Mouse (Mus musculus): ENCODE measurements at regions not wholly inside any gene's neighbourhood (a gene's known extent, or its start where the extent isn't known, plus 50 kb on each side); places are given as distances from the start of the nearest gene placed in this dataset.
A peak's percentile ranks its signal among the peaks of the same experiment; 100 is the strongest.

DNA sequence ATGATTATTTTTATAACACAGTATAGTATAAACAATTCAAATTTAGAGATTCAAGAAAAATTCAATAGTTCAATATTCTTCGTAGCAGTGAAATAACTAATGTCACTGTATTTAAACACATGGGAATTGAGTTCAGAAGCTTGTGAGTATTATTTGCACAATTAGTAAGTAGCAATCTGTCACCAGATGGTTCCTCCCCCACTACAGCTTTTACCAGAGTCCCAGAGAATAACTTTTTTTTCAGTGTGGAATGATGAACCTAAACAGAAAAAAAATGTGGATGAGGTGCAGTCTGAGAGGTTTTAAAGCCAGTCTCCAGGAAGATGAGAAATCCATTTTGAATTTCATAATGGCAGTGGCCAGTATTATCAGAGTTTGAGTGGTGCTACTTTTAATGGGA lies 414.9 kb upstream of the C9orf72 start:
- Histone ChIP-seq H3K27ac (no peak overlapping the region), H3K27me3 (ENCODE audit: insufficient read depth, low read length) (no peaks in the 10 kb centered on the region), H3K4me2 (ENCODE audit: low read length) (no peak overlapping the region), H3K36me3 (ENCODE audit: insufficient read depth, low read length) (no peaks in the 10 kb centered on the region), H3K9ac (ENCODE audit: low read depth, low read length) (no peak overlapping the region), H3K4me3 (replicated peaks; ENCODE audit: low read depth, low read length) (no peak overlapping the region), H3K9me3 (replicated peaks; ENCODE audit: low read length) (no peaks in the 10 kb centered on the region), H3K4me1 (replicated peaks; ENCODE audit: insufficient read depth, low read length) (no peaks in the 10 kb centered on the region)
- DNase-seq (ENCODE audit: low spot score): no peak
- no peak for ATAC-seq (replicated peaks; ENCODE audit: low FRiP score, low read depth)
- no peak for TF ChIP-seq CTCF (IDR thresholded peaks at IDR 0.05; ENCODE audit: low read depth)
- WGBS: 75% methylated on average over 1 of the region's 1 CpGs

DNA sequence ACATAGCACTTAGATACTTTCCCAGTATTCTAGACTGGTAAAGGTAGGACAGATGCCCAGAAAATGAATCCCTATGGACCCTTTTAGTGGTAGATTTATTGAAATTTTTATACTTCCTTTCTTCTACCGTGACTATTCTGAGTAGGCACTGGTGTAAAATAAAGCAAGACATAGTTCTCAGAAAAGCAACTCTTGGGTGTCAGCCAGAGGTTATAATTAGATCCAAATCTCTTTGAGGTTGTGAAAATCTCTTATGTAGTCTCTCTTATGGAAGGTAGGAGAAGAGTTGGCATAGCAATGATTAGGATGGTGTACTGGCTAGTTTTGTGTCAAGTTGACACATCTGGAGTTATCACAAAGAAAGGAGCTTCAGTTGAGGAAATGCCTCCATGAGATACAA lies 380.2 kb upstream of the C9orf72 start:
- ATAC-seq (replicated peaks; ENCODE audit: low FRiP score, low read depth) (no peak), DNase-seq (ENCODE audit: low spot score) (no peak)
- no peak for TF ChIP-seq CTCF (IDR thresholded peaks at IDR 0.05; ENCODE audit: low read depth)
- Histone ChIP-seq H3K27ac (no peak overlapping the region), H3K9me3 (replicated peaks; ENCODE audit: low read length) (no peaks in the 10 kb centered on the region), H3K36me3 (ENCODE audit: insufficient read depth, low read length) (no peaks in the 10 kb centered on the region), H3K4me1 (replicated peaks; ENCODE audit: insufficient read depth, low read length) (no peaks in the 10 kb centered on the region), H3K27me3 (ENCODE audit: insufficient read depth, low read length) (no peaks in the 10 kb centered on the region), H3K4me3 (replicated peaks; ENCODE audit: low read depth, low read length) (no peak overlapping the region), H3K4me2 (ENCODE audit: low read length) (no peak overlapping the region), H3K9ac (ENCODE audit: low read depth, low read length) (no peak overlapping the region)
- WGBS: 60% methylated on average over 1 of the region's 1 CpGs

DNA sequence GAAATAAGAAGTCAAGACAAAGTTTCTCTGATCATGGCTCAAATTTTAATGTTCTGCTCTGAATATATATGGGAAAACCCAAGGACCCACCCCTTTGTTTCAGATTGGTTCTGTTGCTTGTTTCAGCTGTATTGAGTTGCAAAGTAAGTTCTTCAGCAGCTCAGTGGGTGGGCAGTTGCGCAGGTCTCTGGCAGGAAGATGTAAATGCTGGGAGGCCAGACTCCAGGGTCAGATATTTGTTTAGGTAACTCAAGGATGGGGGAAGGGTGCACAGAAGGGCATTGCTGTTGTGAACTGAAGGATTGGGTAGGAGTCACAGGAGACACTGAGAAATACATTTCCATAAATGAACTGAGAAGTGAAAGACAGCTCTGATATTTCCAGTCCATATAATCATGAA lies 352.1 kb upstream of the C9orf72 start:
- Histone ChIP-seq H3K9me3 (replicated peaks; ENCODE audit: low read length) (no peaks in the 10 kb centered on the region), H3K27ac (no peak overlapping the region), H3K4me3 (replicated peaks; ENCODE audit: low read depth, low read length) (no peak overlapping the region), H3K4me2 (ENCODE audit: low read length) (no peak overlapping the region), H3K9ac (ENCODE audit: low read depth, low read length) (no peak overlapping the region), H3K36me3 (ENCODE audit: insufficient read depth, low read length) (no peaks in the 10 kb centered on the region), H3K4me1 (replicated peaks; ENCODE audit: insufficient read depth, low read length) (no peaks in the 10 kb centered on the region), H3K27me3 (ENCODE audit: insufficient read depth, low read length) (no peaks in the 10 kb centered on the region)
- no peak for TF ChIP-seq CTCF (IDR thresholded peaks at IDR 0.05; ENCODE audit: low read depth)
- DNase-seq (ENCODE audit: low spot score) (no peak), ATAC-seq (replicated peaks; ENCODE audit: low FRiP score, low read depth) (no peak)
- WGBS: 76% methylated on average over 1 of the region's 1 CpGs

DNA sequence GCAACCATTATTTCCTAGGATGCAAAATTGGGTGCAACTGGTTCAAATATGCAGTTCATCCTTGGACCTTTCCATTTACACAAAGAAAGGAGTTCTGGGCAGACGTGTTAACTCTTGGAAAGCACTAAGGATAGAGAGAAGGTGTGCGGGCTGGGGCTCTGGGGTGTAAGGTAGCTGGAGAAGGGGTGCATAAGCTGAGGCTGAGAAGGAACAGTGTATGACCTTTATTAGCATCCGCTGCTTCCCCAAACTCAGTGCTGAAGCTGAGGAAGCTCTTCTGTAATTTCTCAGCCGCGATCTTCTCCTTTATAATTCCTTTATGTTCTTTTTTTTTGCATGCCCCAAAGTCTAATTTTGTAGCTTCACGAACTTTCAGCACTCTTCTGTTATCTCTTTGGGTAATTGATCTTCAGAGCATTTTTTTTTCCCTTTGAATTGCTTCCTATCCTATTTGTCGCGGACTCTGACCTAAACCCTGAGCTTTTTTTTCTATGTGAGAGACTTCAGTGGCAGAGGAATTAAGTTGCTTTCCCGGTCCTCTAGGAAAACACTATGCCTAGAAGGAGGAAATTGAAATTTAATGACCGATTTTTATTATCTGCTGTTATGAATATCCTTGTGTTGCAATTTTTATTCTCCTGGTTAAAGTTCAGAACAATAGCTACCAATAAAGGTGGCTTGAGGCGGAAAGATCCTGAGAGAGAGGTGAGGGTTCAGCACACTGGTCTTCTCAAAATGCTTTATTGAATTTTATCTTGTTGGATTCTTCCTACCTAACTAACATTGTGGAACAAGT lies 349.4 kb upstream of the C9orf72 start:
- no peak for ATAC-seq (replicated peaks; ENCODE audit: low FRiP score, low read depth)
- WGBS: 71% methylated on average over 11 of the region's 11 CpGs
- no peak for TF ChIP-seq CTCF (IDR thresholded peaks at IDR 0.05; ENCODE audit: low read depth)

DNA sequence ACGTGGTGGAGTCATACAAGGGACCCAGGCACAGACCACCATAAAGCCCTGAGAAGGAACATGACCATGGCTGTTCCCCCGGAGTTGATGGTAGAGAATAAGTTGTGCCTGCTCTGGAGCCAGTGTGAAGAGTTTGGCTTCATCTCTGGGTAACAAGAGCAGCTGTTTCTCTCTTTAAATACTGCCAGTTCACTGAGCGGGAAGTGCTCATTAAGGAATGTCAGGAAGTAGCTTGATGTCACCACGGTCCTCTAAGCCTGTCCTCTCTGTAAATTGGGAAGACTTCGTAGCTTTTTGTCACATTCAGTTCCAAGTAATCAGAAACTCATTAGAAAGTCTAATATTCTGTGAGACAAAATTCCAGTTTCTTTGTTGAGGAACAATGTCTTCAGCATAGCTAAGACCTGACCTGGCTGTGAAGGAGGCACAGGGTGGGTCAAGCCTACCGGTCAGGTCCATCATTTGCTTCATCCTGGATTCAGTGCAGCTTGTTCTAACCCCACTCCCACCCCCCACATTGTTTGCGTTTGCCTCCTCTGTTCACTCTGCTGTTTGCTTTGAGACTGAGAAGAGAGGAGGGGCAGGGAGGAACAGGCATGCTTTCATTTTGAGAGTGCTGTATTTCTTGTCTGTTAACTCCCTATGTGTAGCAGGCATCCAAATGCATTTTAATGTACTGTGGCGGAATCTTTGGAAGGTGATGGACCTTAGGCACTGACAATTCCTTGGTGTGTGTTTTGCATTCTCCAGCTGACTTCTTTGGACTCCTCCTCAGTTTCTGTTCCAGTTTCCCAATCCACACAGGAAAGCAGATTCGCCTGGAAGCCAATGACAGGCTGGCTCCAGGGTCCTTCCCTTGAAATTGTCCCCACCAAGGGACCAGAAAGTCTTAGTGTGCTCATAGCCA lies 345.8 kb upstream of the C9orf72 start:
- H3K27me3 ChIP-seq (ENCODE audit: insufficient read depth, low read length): no peaks in the 10 kb centered on the region
- H3K9me3 ChIP-seq (replicated peaks; ENCODE audit: low read length): no peaks in the 10 kb centered on the region
- H3K27ac ChIP-seq: no peak overlapping the region
- TF ChIP-seq CTCF (IDR thresholded peaks at IDR 0.05; ENCODE audit: low read depth): no peak
- ATAC-seq (replicated peaks; ENCODE audit: low FRiP score, low read depth) (no peak; the same call in 1 of the 2 replicates), DNase-seq (ENCODE audit: low spot score) (peak; percentile 46)
- 32% methylated on average over 9 of the region's 9 CpGs for WGBS
- H3K9ac ChIP-seq (ENCODE audit: low read depth, low read length): no peak overlapping the region
- H3K4me3 ChIP-seq (replicated peaks; ENCODE audit: low read depth, low read length): no peak overlapping the region
- 0 out of 2 replicates have a peak overlapping the region, but pooled peaks have one; percentile 10 for H3K4me2 ChIP-seq (ENCODE audit: low read length)
- no peaks in the 10 kb centered on the region for H3K4me1 ChIP-seq (replicated peaks; ENCODE audit: insufficient read depth, low read length)
- H3K36me3 ChIP-seq (ENCODE audit: insufficient read depth, low read length): no peaks in the 10 kb centered on the region

More for the DNA sequence above, 349.4 kb upstream of the C9orf72 start:
- H3K27ac ChIP-seq: no peak overlapping the region
- no peak overlapping the region for H3K9ac ChIP-seq (ENCODE audit: low read depth, low read length)
- no peaks in the 10 kb centered on the region for H3K9me3 ChIP-seq (replicated peaks; ENCODE audit: low read length)
- no peak overlapping the region for H3K4me2 ChIP-seq (ENCODE audit: low read length)
- no peak for DNase-seq (ENCODE audit: low spot score)
- H3K4me1 ChIP-seq (replicated peaks; ENCODE audit: insufficient read depth, low read length): no peaks in the 10 kb centered on the region
- H3K27me3 ChIP-seq (ENCODE audit: insufficient read depth, low read length): no peaks in the 10 kb centered on the region
- no peak overlapping the region for H3K4me3 ChIP-seq (replicated peaks; ENCODE audit: low read depth, low read length)
- no peaks in the 10 kb centered on the region for H3K36me3 ChIP-seq (ENCODE audit: insufficient read depth, low read length)

DNA sequence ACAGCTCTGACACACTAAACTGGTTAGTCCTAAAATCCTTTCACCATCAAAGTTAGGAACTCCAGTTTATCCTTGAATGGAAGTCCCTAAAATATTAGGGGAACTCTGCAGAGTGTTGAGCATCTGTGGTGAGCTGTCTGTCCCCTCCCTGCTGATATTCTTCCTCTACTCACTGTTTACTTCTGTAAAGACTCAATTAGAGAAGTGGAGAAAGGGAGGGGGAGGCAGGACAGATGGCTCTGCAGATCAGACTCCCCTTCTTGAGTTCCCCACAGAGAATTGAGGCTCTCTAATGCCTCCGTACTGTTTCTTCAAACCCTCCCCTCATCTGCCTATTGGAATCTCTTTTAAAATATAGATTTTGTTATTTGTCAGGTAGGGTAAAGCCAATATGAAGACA lies 335.3 kb upstream of the C9orf72 start:
- ATAC-seq (replicated peaks; ENCODE audit: low FRiP score, low read depth) (no peak), DNase-seq (ENCODE audit: low spot score) (peak; percentile 10)
- no peak overlapping the region for H3K27ac ChIP-seq
- H3K4me3 ChIP-seq (replicated peaks; ENCODE audit: low read depth, low read length): no peak overlapping the region
- no peak for TF ChIP-seq CTCF (IDR thresholded peaks at IDR 0.05; ENCODE audit: low read depth)
- no peaks in the 10 kb centered on the region for H3K4me1 ChIP-seq (replicated peaks; ENCODE audit: insufficient read depth, low read length)
- no peak overlapping the region for H3K9ac ChIP-seq (ENCODE audit: low read depth, low read length)
- H3K36me3 ChIP-seq (ENCODE audit: insufficient read depth, low read length): no peaks in the 10 kb centered on the region
- H3K27me3 ChIP-seq (ENCODE audit: insufficient read depth, low read length): no peaks in the 10 kb centered on the region
- WGBS: 17% methylated on average over 1 of the region's 1 CpGs
- no peaks in the 10 kb centered on the region for H3K9me3 ChIP-seq (replicated peaks; ENCODE audit: low read length)
- H3K4me2 ChIP-seq (ENCODE audit: low read length): no peak overlapping the region
